Mouse (Mus musculus): ENCODE results near the gene Gpr162.

The Gpr162 gene

GRCm38 (mm10) chr6:124881821-124882220, 18.0 kb upstream of the Gpr162 start:
- no peak for DNase-seq (ENCODE audit: low spot score)

GRCm38 (mm10) chr6:124879390-124879789, 15.6 kb upstream of the Gpr162 start:
- DNase-seq (ENCODE audit: low spot score): no peak

- no peak for DNase-seq (ENCODE audit: low spot score)
Observed at GRCm38 (mm10) chr6:124874348-124874747, 10.6 kb upstream of the Gpr162 start.

GRCm38 (mm10) chr6:124866560-124866959, 2.8 kb upstream of the Gpr162 start:
- DNase-seq (ENCODE audit: low spot score): no peak

- DNase-seq (ENCODE audit: low spot score): no peak
Observed at GRCm38 (mm10) chr6:124865766-124866362, 2.1 kb upstream of the Gpr162 start.

GRCm38 (mm10) chr6:124863125-124863657, 592 bp downstream of the Gpr162 start:
- DNase-seq (ENCODE audit: low spot score): no peak

- no peak for DNase-seq (ENCODE audit: low spot score)
Observed at GRCm38 (mm10) chr6:124862406-124863124, 1.2 kb downstream of the Gpr162 start.

GRCm38 (mm10) chr6:124861802-124862201, 2.0 kb downstream of the Gpr162 start:
- no peak for DNase-seq (ENCODE audit: low spot score)

- no peak for DNase-seq (ENCODE audit: low spot score)
Observed at GRCm38 (mm10) chr6:124861266-124861665, 2.5 kb downstream of the Gpr162 start.

- no peak for DNase-seq (ENCODE audit: low spot score)
Observed at GRCm38 (mm10) chr6:124860511-124860910, 3.3 kb downstream of the Gpr162 start.

- peak; percentile 92 for DNase-seq (ENCODE audit: low spot score)
Observed at GRCm38 (mm10) chr6:124859725-124860124, 4.1 kb downstream of the Gpr162 start.

GRCm38 (mm10) chr6:124858561-124859318, 5.0 kb downstream of the Gpr162 start:
- DNase-seq (ENCODE audit: low spot score): no peak

- no peak for DNase-seq (ENCODE audit: low spot score)
Observed at GRCm38 (mm10) chr6:124857840-124858530, 5.8 kb downstream of the Gpr162 start.

GRCm38 (mm10) chr6:124856916-124857839, 6.6 kb downstream of the Gpr162 start, which contains the start of gene P3h3:
TSS of gene P3h3 (minus strand) at chr6:124857752.
- DNase-seq (ENCODE audit: low spot score): peak; percentile 74

GRCm38 (mm10) chr6:124856321-124856720, 7.5 kb downstream of the Gpr162 start:
- no peak for DNase-seq (ENCODE audit: low spot score)

GRCm38 (mm10) chr6:124854647-124855046, 9.1 kb downstream of the Gpr162 start:
- DNase-seq (ENCODE audit: low spot score): no peak

- DNase-seq (ENCODE audit: low spot score): no peak
Observed at GRCm38 (mm10) chr6:124850535-124850934, 13.2 kb downstream of the Gpr162 start.

GRCm38 (mm10) chr6:124847305-124847704, 16.5 kb downstream of the Gpr162 start:
- DNase-seq (ENCODE audit: low spot score): peak; percentile 90

GRCm38 (mm10) chr6:124840241-124841167, 23.3 kb downstream of the Gpr162 start, which contains the start of gene Gnb3:
TSS of gene Gnb3 (minus strand) at chr6:124840275.
- DNase-seq (ENCODE audit: low spot score): no peak

- DNase-seq (ENCODE audit: low spot score): no peak
Observed at GRCm38 (mm10) chr6:124839805-124840204, 24.0 kb downstream of the Gpr162 start.
